Mouse (Mus musculus): ENCODE results near the gene Hcfc1. TPM values are rescaled to one million over a fixed set of nuclear protein-coding genes. Genes with fewer than 3 reads are reported as not detected.

The Hcfc1 gene
- polyA plus RNA-seq, 1 experiment from 2014 or later, result 55.3 TPM

DNA sequence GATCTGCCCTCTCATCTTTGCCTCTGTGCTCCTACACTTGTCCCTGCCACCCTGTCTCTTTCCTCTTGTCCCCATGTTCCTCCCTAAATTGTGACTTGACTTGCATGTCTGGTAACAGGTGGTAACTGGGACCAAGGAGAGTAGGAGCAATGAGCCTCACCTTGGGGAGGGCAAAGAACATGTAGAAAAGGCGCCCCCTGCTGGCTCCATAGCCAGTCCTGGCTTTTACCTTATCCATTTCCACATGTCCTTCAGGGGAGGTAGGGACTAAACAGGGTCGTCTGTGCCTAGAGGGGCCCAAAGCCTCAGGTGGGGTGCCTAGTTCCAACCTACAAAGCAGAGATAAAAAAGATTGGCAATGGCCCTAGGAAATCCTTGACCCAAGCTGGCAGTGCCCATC, 70.4 kb downstream of the Hcfc1 start, which contains the start of gene L1cam:
Gene L1cam, minus strand, starts transcription at position 387 of the 400 bp plus-strand sequence.
- WGBS, result 28% methylated on average over 2 of the region's 2 CpGs
- no peak within 1 kb of the TSS for H3K27ac ChIP-seq
- no peaks in the 10 kb centered on the region for H3K9me3 ChIP-seq (ENCODE audit: control insufficient read depth, low read length)
- H3K4me3 ChIP-seq (replicated peaks; ENCODE audit: low read length), result no peak within 1 kb of the TSS
- no peaks in the 10 kb centered on the region for H3K27me3 ChIP-seq (ENCODE audit: control insufficient read depth, insufficient read depth, low read length)
- ATAC-seq (ENCODE audit: low FRiP score), result no peak
- H3K4me2 ChIP-seq (replicated peaks), result no peak within 1 kb of the TSS
- H3K9ac ChIP-seq, result no peak within 1 kb of the TSS
- H3K36me3 ChIP-seq (replicated peaks; ENCODE audit: control insufficient read depth, insufficient read depth), result no peaks in the 10 kb centered on the region
- DNase-seq (ENCODE audit: low spot score), result peak; percentile 45
- H3K4me1 ChIP-seq (replicated peaks; ENCODE audit: control insufficient read depth, insufficient read depth, low read length), result no peaks in the 10 kb centered on the region

DNA sequence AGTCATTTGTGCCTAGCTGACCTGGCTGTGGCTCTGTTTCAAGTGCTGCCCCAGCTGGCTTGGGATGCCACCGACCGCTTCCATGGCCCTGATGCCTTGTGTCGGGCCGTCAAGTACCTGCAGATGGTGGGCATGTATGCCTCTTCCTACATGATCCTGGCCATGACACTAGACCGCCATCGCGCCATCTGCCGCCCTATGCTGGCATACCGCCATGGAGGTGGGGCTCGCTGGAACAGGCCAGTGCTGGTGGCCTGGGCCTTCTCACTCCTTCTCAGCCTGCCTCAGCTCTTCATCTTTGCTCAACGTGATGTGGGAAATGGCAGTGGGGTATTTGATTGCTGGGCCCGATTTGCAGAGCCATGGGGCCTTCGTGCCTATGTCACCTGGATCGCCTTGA, 73.3 kb downstream of the Hcfc1 start:
- no peaks in the 10 kb centered on the region for H3K9me3 ChIP-seq (ENCODE audit: control insufficient read depth, low read length)
- ATAC-seq (ENCODE audit: low FRiP score), result no peak
- no peak overlapping the region for H3K9ac ChIP-seq
- 89% methylated on average over 14 of the region's 14 CpGs for WGBS
- no peaks in the 10 kb centered on the region for H3K27me3 ChIP-seq (ENCODE audit: control insufficient read depth, insufficient read depth, low read length)
- H3K4me2 ChIP-seq (replicated peaks), result no peak overlapping the region
- H3K4me1 ChIP-seq (replicated peaks; ENCODE audit: control insufficient read depth, insufficient read depth, low read length), result no peaks in the 10 kb centered on the region
- H3K27ac ChIP-seq, result no peak overlapping the region
- DNase-seq (ENCODE audit: low spot score), result no peak
- no peaks in the 10 kb centered on the region for H3K36me3 ChIP-seq (replicated peaks; ENCODE audit: control insufficient read depth, insufficient read depth)
- no peak overlapping the region for H3K4me3 ChIP-seq (replicated peaks; ENCODE audit: low read length)

Other genes starting within 250 kb of the Hcfc1 start
- 8.3 and 10.2 TPM in 2 replicates for gene Abcd1, start 249.8 kb downstream of the Hcfc1 start, polyA plus RNA-seq (2014; fragmentation: Nextera tagmentation; extraction: Ambion mirVana)
- gene Plxnb3, start 209.3 kb downstream of the Hcfc1 start, polyA plus RNA-seq (2014; fragmentation: Nextera tagmentation; extraction: Ambion mirVana), result 0.59 TPM in 2 replicates
- 0.60 and 1.8 TPM in 2 replicates for gene Srpk3, start 192.0 kb downstream of the Hcfc1 start, polyA plus RNA-seq (2014; fragmentation: Nextera tagmentation; extraction: Ambion mirVana)
- 260 TPM in 2 replicates for gene Idh3g, start 179.5 kb downstream of the Hcfc1 start, polyA plus RNA-seq (2014; fragmentation: Nextera tagmentation; extraction: Ambion mirVana)
- 151 and 176 TPM in 2 replicates for gene Ssr4, start 179.3 kb downstream of the Hcfc1 start, polyA plus RNA-seq (2014; fragmentation: Nextera tagmentation; extraction: Ambion mirVana)
- 5.5 and 6.4 TPM in 2 replicates for gene Pdzd4, start 141.4 kb downstream of the Hcfc1 start, polyA plus RNA-seq (2014; fragmentation: Nextera tagmentation; extraction: Ambion mirVana)
- gene Avpr2, start 74.3 kb downstream of the Hcfc1 start, polyA plus RNA-seq (2014; fragmentation: Nextera tagmentation; extraction: Ambion mirVana), result 0.39 TPM in 1 of 2 replicates, not detected in the other
- gene L1cam, start 70.3 kb downstream of the Hcfc1 start, polyA plus RNA-seq (2014; fragmentation: Nextera tagmentation; extraction: Ambion mirVana), result 135 and 147 TPM in 2 replicates
- gene Arhgap4, start 44.5 kb downstream of the Hcfc1 start, polyA plus RNA-seq (2014; fragmentation: Nextera tagmentation; extraction: Ambion mirVana), result 3.0 and 3.1 TPM in 2 replicates
- gene Naa10, start 44.4 kb downstream of the Hcfc1 start, polyA plus RNA-seq (2014; fragmentation: Nextera tagmentation; extraction: Ambion mirVana), result 86.8 and 98.0 TPM in 2 replicates
- gene Renbp, start 35.5 kb downstream of the Hcfc1 start, polyA plus RNA-seq (2014; fragmentation: Nextera tagmentation; extraction: Ambion mirVana), result 11.3 and 15.4 TPM in 2 replicates
- 30.9 and 31.2 TPM in 2 replicates for gene Irak1, start 57.6 kb upstream of the Hcfc1 start, polyA plus RNA-seq (2014; fragmentation: Nextera tagmentation; extraction: Ambion mirVana)
- not detected in 2 replicates for gene Opn1mw, start 161.1 kb upstream of the Hcfc1 start, polyA plus RNA-seq (2014; fragmentation: Nextera tagmentation; extraction: Ambion mirVana)
- 15.5 and 15.6 TPM in 2 replicates for gene Mecp2, start 169.0 kb upstream of the Hcfc1 start, polyA plus RNA-seq (2014; fragmentation: Nextera tagmentation; extraction: Ambion mirVana)
- not detected in 2 replicates for gene Tex28, start 201.5 kb upstream of the Hcfc1 start, polyA plus RNA-seq (2014; fragmentation: Nextera tagmentation; extraction: Ambion mirVana)
- gene Tktl1, start 210.9 kb upstream of the Hcfc1 start, polyA plus RNA-seq (2014; fragmentation: Nextera tagmentation; extraction: Ambion mirVana), result 0.08 TPM in 1 of 2 replicates, not detected in the other

Measured in hindbrain, embryonic 14.5 days (tissue).